Mouse (Mus musculus): Measurements from ENCODE around the gene Mks1. TPM values are rescaled to one million over a fixed set of nuclear protein-coding genes. Genes with fewer than 3 reads are reported as not detected.
A peak's percentile ranks its signal among the peaks of the same experiment; 100 is the strongest.

The Mks1 gene
- total RNA-seq (2014; rRNA removed) (1.2 and 2.1 TPM in 2 replicates), polyA plus RNA-seq (2012; rRNA removed) (2.8 and 3.2 TPM in 2 replicates)

DNA sequence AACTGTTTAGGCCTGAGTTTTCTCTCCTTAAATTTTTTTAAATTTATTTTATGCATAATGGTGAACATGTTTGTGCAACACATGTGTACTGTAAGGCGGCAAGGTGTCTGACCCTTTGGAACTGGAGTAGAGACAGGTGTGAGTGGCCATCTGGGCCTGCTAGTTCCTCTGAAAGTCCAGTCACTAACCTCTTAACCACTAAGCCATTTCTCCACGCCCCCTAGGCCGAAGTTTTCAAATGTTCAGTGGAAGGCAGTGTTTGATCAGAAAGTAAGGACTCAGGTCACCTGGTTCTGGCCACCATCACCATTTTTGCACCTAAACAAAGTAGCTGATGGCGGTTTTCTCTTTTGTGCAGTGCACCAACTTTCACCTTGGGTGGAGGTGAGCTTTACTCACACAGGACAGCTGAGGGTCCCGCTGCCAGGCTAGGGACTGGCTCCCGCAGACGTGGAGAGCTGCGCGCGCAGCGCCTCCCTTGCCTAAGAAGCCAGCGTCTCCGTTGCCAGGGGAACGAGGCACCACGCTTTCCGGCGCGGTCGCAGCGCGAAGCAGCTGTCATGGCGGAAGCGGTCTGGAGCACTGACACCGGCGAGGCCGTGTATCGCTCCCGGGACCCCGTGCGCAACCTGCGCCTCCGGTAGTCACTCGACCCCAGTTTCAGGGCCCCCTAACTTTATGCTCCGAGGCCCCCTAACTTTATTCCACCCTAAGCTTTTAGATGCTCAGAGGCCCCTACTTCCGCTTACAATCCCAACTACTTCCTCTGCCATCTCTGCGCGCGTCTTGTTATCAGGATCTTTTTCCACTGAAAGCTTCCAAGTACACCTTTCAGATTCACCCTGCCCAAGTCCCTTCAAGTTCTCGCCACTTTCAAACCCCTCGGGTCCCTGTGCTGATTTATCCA, at the start of gene Mks1:
Gene Mks1 (plus strand): TSS at position 526 of the 907 bp plus-strand sequence.
- DNase-seq (ENCODE audit: extremely low read depth, low read depth, low spot score): peak; percentile 72
- WGBS: 3% methylated on average over 40 of the region's 40 CpGs
- Histone ChIP-seq H3K36me3 (ENCODE audit: control insufficient read depth, insufficient read depth, low read length) (no peaks in the 10 kb centered on the region), H3K27me3 (ENCODE audit: control insufficient read depth, insufficient read depth, low read length) (no peaks in the 10 kb centered on the region), H3K27ac (replicated peaks; ENCODE audit: insufficient read depth, low read depth, low read length) (no peak within 1 kb of the TSS), H3K4me3 (ENCODE audit: insufficient read depth, low read depth, low read length) (peak within 1 kb of the TSS; percentile 61), H3K4me1 (ENCODE audit: control insufficient read depth, insufficient read depth, low read length) (peaks cover 5% of the 10 kb centered on the region), H3K9ac (ENCODE audit: low read depth, low read length) (peak within 1 kb of the TSS; percentile 62), H3K79me2 (ENCODE audit: control insufficient read depth, insufficient read depth, low read length) (no peaks in the 10 kb centered on the region)
- TF ChIP-seq POLR2A (IDR thresholded peaks at IDR 0.05; ENCODE audit: extremely low read depth, insufficient read depth, low read length): 0 out of 2 replicates have a peak, but pooled peaks have one; percentile 28
- no peak for TF ChIP-seq CTCF (IDR thresholded peaks at IDR 0.05; ENCODE audit: low read depth, low read length)

DNA sequence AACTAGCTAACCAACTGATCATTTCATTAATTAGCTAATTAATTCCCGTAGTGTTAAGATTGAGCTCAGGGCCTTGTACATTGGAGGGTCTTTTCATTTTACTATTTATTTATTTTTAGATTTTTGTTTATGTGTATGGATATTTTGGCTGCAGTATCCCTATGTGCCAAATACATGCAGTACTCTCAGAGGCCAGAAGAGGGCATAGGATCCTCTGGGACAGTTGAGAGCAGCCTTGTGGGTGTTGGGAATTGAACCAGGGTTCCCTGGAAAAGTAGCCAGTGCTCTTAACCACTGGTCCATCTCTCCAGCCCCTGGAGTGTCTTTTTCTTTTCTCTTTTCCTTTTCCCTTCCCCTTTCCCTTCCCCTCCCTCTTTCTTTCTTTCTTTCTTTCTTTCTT, 47.6 kb upstream of the Mks1 start:
- DNase-seq (ENCODE audit: extremely low read depth, low read depth, low spot score): peak; percentile 28
- 58% methylated on average over 1 of the region's 1 CpGs for WGBS

GRCm38 (mm10) chr11:87807433-87807832, 45.6 kb upstream of the Mks1 start:
- Histone ChIP-seq H3K9ac (ENCODE audit: low read depth, low read length) (no peak overlapping the region), H3K79me2 (ENCODE audit: control insufficient read depth, insufficient read depth, low read length) (no peaks in the 10 kb centered on the region), H3K4me1 (ENCODE audit: control insufficient read depth, insufficient read depth, low read length) (no peaks in the 10 kb centered on the region), H3K27ac (replicated peaks; ENCODE audit: insufficient read depth, low read depth, low read length) (no peak overlapping the region), H3K4me3 (ENCODE audit: insufficient read depth, low read depth, low read length) (no peak overlapping the region), H3K27me3 (ENCODE audit: control insufficient read depth, insufficient read depth, low read length) (peaks cover 4% of the 10 kb centered on the region), H3K36me3 (ENCODE audit: control insufficient read depth, insufficient read depth, low read length) (no peaks in the 10 kb centered on the region)
- no peak for TF ChIP-seq CTCF (IDR thresholded peaks at IDR 0.05; ENCODE audit: low read depth, low read length)
- TF ChIP-seq POLR2A (IDR thresholded peaks at IDR 0.05; ENCODE audit: extremely low read depth, insufficient read depth, low read length): no peak
- DNase-seq (ENCODE audit: extremely low read depth, low read depth, low spot score): no peak
- 81% methylated on average over 6 of the region's 6 CpGs for WGBS

More for the DNA sequence above, 47.6 kb upstream of the Mks1 start:
- Histone ChIP-seq H3K4me3 (ENCODE audit: insufficient read depth, low read depth, low read length) (no peak overlapping the region), H3K4me1 (ENCODE audit: control insufficient read depth, insufficient read depth, low read length) (no peaks in the 10 kb centered on the region), H3K9ac (ENCODE audit: low read depth, low read length) (no peak overlapping the region), H3K36me3 (ENCODE audit: control insufficient read depth, insufficient read depth, low read length) (no peaks in the 10 kb centered on the region), H3K79me2 (ENCODE audit: control insufficient read depth, insufficient read depth, low read length) (no peaks in the 10 kb centered on the region), H3K27ac (replicated peaks; ENCODE audit: insufficient read depth, low read depth, low read length) (no peak overlapping the region), H3K27me3 (ENCODE audit: control insufficient read depth, insufficient read depth, low read length) (peaks cover 6% of the 10 kb centered on the region)
- TF ChIP-seq POLR2A (IDR thresholded peaks at IDR 0.05; ENCODE audit: extremely low read depth, insufficient read depth, low read length): no peak
- TF ChIP-seq CTCF (IDR thresholded peaks at IDR 0.05; ENCODE audit: low read depth, low read length): peak; percentile 47; the same call in 1 of the 2 replicates

GRCm38 (mm10) chr11:87808236-87808635, 44.8 kb upstream of the Mks1 start:
- no peak for DNase-seq (ENCODE audit: extremely low read depth, low read depth, low spot score)
- H3K9ac ChIP-seq (ENCODE audit: low read depth, low read length): no peak overlapping the region
- no peak for TF ChIP-seq POLR2A (IDR thresholded peaks at IDR 0.05; ENCODE audit: extremely low read depth, insufficient read depth, low read length)
- no peak for TF ChIP-seq CTCF (IDR thresholded peaks at IDR 0.05; ENCODE audit: low read depth, low read length)
- H3K27ac ChIP-seq (replicated peaks; ENCODE audit: insufficient read depth, low read depth, low read length): no peak overlapping the region
- peaks cover 2% of the 10 kb centered on the region; the same call in 1 of the 2 replicates for H3K27me3 ChIP-seq (ENCODE audit: control insufficient read depth, insufficient read depth, low read length)
- 73% methylated on average over 7 of the region's 7 CpGs for WGBS
- H3K79me2 ChIP-seq (ENCODE audit: control insufficient read depth, insufficient read depth, low read length): no peaks in the 10 kb centered on the region
- no peaks in the 10 kb centered on the region for H3K36me3 ChIP-seq (ENCODE audit: control insufficient read depth, insufficient read depth, low read length)
- no peaks in the 10 kb centered on the region for H3K4me1 ChIP-seq (ENCODE audit: control insufficient read depth, insufficient read depth, low read length)
- no peak overlapping the region for H3K4me3 ChIP-seq (ENCODE audit: insufficient read depth, low read depth, low read length)

GRCm38 (mm10) chr11:87811396-87811795, 41.6 kb upstream of the Mks1 start:
- no peak for TF ChIP-seq CTCF (IDR thresholded peaks at IDR 0.05; ENCODE audit: low read depth, low read length)
- peaks cover 7% of the 10 kb centered on the region; the same call in 1 of the 2 replicates for H3K27me3 ChIP-seq (ENCODE audit: control insufficient read depth, insufficient read depth, low read length)
- no peak overlapping the region for H3K27ac ChIP-seq (replicated peaks; ENCODE audit: insufficient read depth, low read depth, low read length)
- DNase-seq (ENCODE audit: extremely low read depth, low read depth, low spot score): no peak
- H3K79me2 ChIP-seq (ENCODE audit: control insufficient read depth, insufficient read depth, low read length): no peaks in the 10 kb centered on the region
- H3K4me1 ChIP-seq (ENCODE audit: control insufficient read depth, insufficient read depth, low read length): no peaks in the 10 kb centered on the region
- 68% methylated on average over 4 of the region's 4 CpGs for WGBS
- H3K9ac ChIP-seq (ENCODE audit: low read depth, low read length): no peak overlapping the region
- no peak overlapping the region for H3K4me3 ChIP-seq (ENCODE audit: insufficient read depth, low read depth, low read length)
- H3K36me3 ChIP-seq (ENCODE audit: control insufficient read depth, insufficient read depth, low read length): no peaks in the 10 kb centered on the region

DNA sequence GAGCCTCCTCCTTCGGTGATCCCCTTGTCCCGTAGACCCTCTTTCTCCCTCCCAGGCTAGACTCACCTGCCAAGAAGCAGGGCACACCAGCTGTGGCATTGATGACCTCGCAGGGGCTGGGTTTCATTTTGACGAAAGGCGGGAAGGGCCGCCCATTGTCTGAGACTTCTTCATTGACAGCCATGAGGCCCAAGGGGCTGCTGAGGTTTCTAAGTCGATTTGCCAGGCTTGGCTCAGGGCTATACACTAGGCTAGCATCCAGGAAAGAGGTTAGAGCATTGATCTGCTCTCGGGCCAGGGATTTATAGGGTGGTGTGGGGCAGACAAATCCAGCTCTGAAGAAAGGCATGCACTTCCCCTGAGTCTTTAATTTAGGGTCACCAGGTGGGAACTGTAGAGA, 38.2 kb upstream of the Mks1 start:
- TF ChIP-seq CTCF (IDR thresholded peaks at IDR 0.05; ENCODE audit: low read depth, low read length) (no peak), POLR2A (IDR thresholded peaks at IDR 0.05; ENCODE audit: extremely low read depth, insufficient read depth, low read length) (no peak)
- H3K4me1 ChIP-seq (ENCODE audit: control insufficient read depth, insufficient read depth, low read length): 0 out of 2 replicates have a peak, but pooled peaks cover 1% of the 10 kb centered on the region
- DNase-seq (ENCODE audit: extremely low read depth, low read depth, low spot score): no peak
- H3K9ac ChIP-seq (ENCODE audit: low read depth, low read length): no peak overlapping the region
- H3K36me3 ChIP-seq (ENCODE audit: control insufficient read depth, insufficient read depth, low read length): no peaks in the 10 kb centered on the region
- 66% methylated on average over 8 of the region's 8 CpGs for WGBS
- H3K27me3 ChIP-seq (ENCODE audit: control insufficient read depth, insufficient read depth, low read length): peaks cover 7% of the 10 kb centered on the region; the same call in 1 of the 2 replicates
- no peak overlapping the region for H3K4me3 ChIP-seq (ENCODE audit: insufficient read depth, low read depth, low read length)
- no peak overlapping the region for H3K27ac ChIP-seq (replicated peaks; ENCODE audit: insufficient read depth, low read depth, low read length)
- no peaks in the 10 kb centered on the region for H3K79me2 ChIP-seq (ENCODE audit: control insufficient read depth, insufficient read depth, low read length)

All from liver, adult 2 months (tissue).